Mouse (Mus musculus): ENCODE measurements at regions not wholly inside any gene's neighbourhood (a gene's known extent, or its start where the extent isn't known, plus 50 kb on each side); places are given as distances from the start of the nearest gene placed in this dataset.

GRCm38 (mm10) chr16:55738741-55739140, 100.0 kb downstream of the Nfkbiz start:
- no peak overlapping the region for H3K4me3 ChIP-seq
- no peak overlapping the region for H3K27ac ChIP-seq (replicated peaks)
- no peak overlapping the region for H3K9ac ChIP-seq
- peaks cover 4% of the 10 kb centered on the region; the same call in 1 of the 2 replicates for H3K4me1 ChIP-seq
- H3K9me3 ChIP-seq: no peaks in the 10 kb centered on the region
- no peak for ATAC-seq (ENCODE audit: extremely low read depth, insufficient number of reproducible peaks, low FRiP score, low TSS enrichment)
- H3K36me3 ChIP-seq: no peaks in the 10 kb centered on the region
- no peaks in the 10 kb centered on the region for H3K27me3 ChIP-seq (replicated peaks)
- 82% methylated on average over 4 of the region's 4 CpGs for WGBS
- H3K4me2 ChIP-seq: no peak overlapping the region

- no peaks in the 10 kb centered on the region for H3K9me3 ChIP-seq
- WGBS: 72% methylated on average over 7 of the region's 7 CpGs
Observed at GRCm38 (mm10) chr16:55735476-55735968, 103.2 kb downstream of the Nfkbiz start.

GRCm38 (mm10) chr16:55734301-55734700, 104.4 kb downstream of the Nfkbiz start:
- H3K4me2 ChIP-seq: no peak overlapping the region
- no peak for ATAC-seq (ENCODE audit: extremely low read depth, insufficient number of reproducible peaks, low FRiP score, low TSS enrichment)
- no peak overlapping the region for H3K9ac ChIP-seq
- H3K9me3 ChIP-seq: no peaks in the 10 kb centered on the region
- H3K4me3 ChIP-seq: no peak overlapping the region
- H3K27me3 ChIP-seq (replicated peaks): no peaks in the 10 kb centered on the region
- peaks cover 5% of the 10 kb centered on the region; the same call in 1 of the 2 replicates for H3K4me1 ChIP-seq
- no peak overlapping the region for H3K27ac ChIP-seq (replicated peaks)
- H3K36me3 ChIP-seq: no peaks in the 10 kb centered on the region
- WGBS: 63% methylated on average over 11 of the region's 11 CpGs

More at GRCm38 (mm10) chr16:55735476-55735968, 103.2 kb downstream of the Nfkbiz start:
- Histone ChIP-seq H3K4me1 (peaks cover 5% of the 10 kb centered on the region; the same call in 1 of the 2 replicates), H3K4me2 (no peak overlapping the region), H3K27me3 (replicated peaks) (no peaks in the 10 kb centered on the region), H3K36me3 (no peaks in the 10 kb centered on the region), H3K27ac (replicated peaks) (no peak overlapping the region), H3K4me3 (no peak overlapping the region), H3K9ac (no peak overlapping the region)
- ATAC-seq (ENCODE audit: extremely low read depth, insufficient number of reproducible peaks, low FRiP score, low TSS enrichment): no peak

GRCm38 (mm10) chr16:55733751-55734150, 104.9 kb downstream of the Nfkbiz start:
- Histone ChIP-seq H3K27ac (replicated peaks) (no peak overlapping the region), H3K4me3 (no peak overlapping the region), H3K36me3 (no peaks in the 10 kb centered on the region), H3K9ac (no peak overlapping the region), H3K27me3 (replicated peaks) (no peaks in the 10 kb centered on the region), H3K4me1 (peaks cover 5% of the 10 kb centered on the region; the same call in 1 of the 2 replicates), H3K9me3 (no peaks in the 10 kb centered on the region), H3K4me2 (no peak overlapping the region)
- 32% methylated on average over 4 of the region's 4 CpGs for WGBS
- no peak for ATAC-seq (ENCODE audit: extremely low read depth, insufficient number of reproducible peaks, low FRiP score, low TSS enrichment)

GRCm38 (mm10) chr16:55731003-55731402, 107.7 kb downstream of the Nfkbiz start:
- Histone ChIP-seq H3K27ac (replicated peaks) (no peak overlapping the region), H3K9me3 (no peaks in the 10 kb centered on the region), H3K4me1 (peaks cover 5% of the 10 kb centered on the region; the same call in 1 of the 2 replicates), H3K36me3 (no peaks in the 10 kb centered on the region), H3K9ac (no peak overlapping the region), H3K4me3 (no peak overlapping the region), H3K4me2 (no peak overlapping the region), H3K27me3 (replicated peaks) (no peaks in the 10 kb centered on the region)
- 57% methylated on average over 8 of the region's 8 CpGs for WGBS
- ATAC-seq (ENCODE audit: extremely low read depth, insufficient number of reproducible peaks, low FRiP score, low TSS enrichment): no peak

GRCm38 (mm10) chr16:55726538-55726937, 112.2 kb downstream of the Nfkbiz start:
- no peak for ATAC-seq (ENCODE audit: extremely low read depth, insufficient number of reproducible peaks, low FRiP score, low TSS enrichment)
- no peak overlapping the region for H3K4me2 ChIP-seq
- H3K36me3 ChIP-seq: no peaks in the 10 kb centered on the region
- H3K27me3 ChIP-seq (replicated peaks): no peaks in the 10 kb centered on the region
- 65% methylated on average over 3 of the region's 3 CpGs for WGBS
- H3K4me3 ChIP-seq: no peak overlapping the region
- no peak overlapping the region for H3K9ac ChIP-seq
- no peak overlapping the region for H3K27ac ChIP-seq (replicated peaks)
- H3K4me1 ChIP-seq: no peaks in the 10 kb centered on the region
- H3K9me3 ChIP-seq: no peaks in the 10 kb centered on the region

GRCm38 (mm10) chr16:55720430-55720829, 118.3 kb downstream of the Nfkbiz start:
- Histone ChIP-seq H3K9me3 (no peaks in the 10 kb centered on the region), H3K4me1 (no peaks in the 10 kb centered on the region), H3K27ac (replicated peaks) (no peak overlapping the region), H3K36me3 (no peaks in the 10 kb centered on the region), H3K4me3 (no peak overlapping the region), H3K4me2 (no peak overlapping the region), H3K27me3 (replicated peaks) (no peaks in the 10 kb centered on the region), H3K9ac (no peak overlapping the region)
- ATAC-seq (ENCODE audit: extremely low read depth, insufficient number of reproducible peaks, low FRiP score, low TSS enrichment): no peak
- WGBS: 21% methylated on average over 3 of the region's 3 CpGs

GRCm38 (mm10) chr16:55710017-55710416, 128.7 kb downstream of the Nfkbiz start:
- H3K27me3 ChIP-seq (replicated peaks): no peaks in the 10 kb centered on the region
- no peak overlapping the region for H3K27ac ChIP-seq (replicated peaks)
- no peak for ATAC-seq (ENCODE audit: extremely low read depth, insufficient number of reproducible peaks, low FRiP score, low TSS enrichment)
- H3K9me3 ChIP-seq: 0 out of 2 replicates have a peak, but pooled peaks cover 4% of the 10 kb centered on the region
- H3K4me1 ChIP-seq: no peaks in the 10 kb centered on the region
- 54% methylated on average over 3 of the region's 3 CpGs for WGBS
- H3K36me3 ChIP-seq: no peaks in the 10 kb centered on the region
- no peak overlapping the region for H3K9ac ChIP-seq
- H3K4me2 ChIP-seq: no peak overlapping the region
- H3K4me3 ChIP-seq: no peak overlapping the region

GRCm38 (mm10) chr16:55706502-55706901, 132.2 kb downstream of the Nfkbiz start:
- H3K27me3 ChIP-seq (replicated peaks): no peaks in the 10 kb centered on the region
- no peaks in the 10 kb centered on the region for H3K4me1 ChIP-seq
- no peak overlapping the region for H3K27ac ChIP-seq (replicated peaks)
- 0 out of 2 replicates have a peak, but pooled peaks cover 4% of the 10 kb centered on the region for H3K9me3 ChIP-seq
- ATAC-seq (ENCODE audit: extremely low read depth, insufficient number of reproducible peaks, low FRiP score, low TSS enrichment): no peak
- H3K36me3 ChIP-seq: no peaks in the 10 kb centered on the region
- H3K4me2 ChIP-seq: no peak overlapping the region
- H3K4me3 ChIP-seq: no peak overlapping the region
- H3K9ac ChIP-seq: no peak overlapping the region

GRCm38 (mm10) chr16:55698489-55698892, 140.2 kb downstream of the Nfkbiz start:
- Histone ChIP-seq H3K4me2 (no peak overlapping the region), H3K9ac (no peak overlapping the region), H3K4me3 (no peak overlapping the region), H3K27me3 (replicated peaks) (no peaks in the 10 kb centered on the region), H3K4me1 (no peaks in the 10 kb centered on the region), H3K36me3 (no peaks in the 10 kb centered on the region), H3K27ac (replicated peaks) (no peak overlapping the region), H3K9me3 (no peaks in the 10 kb centered on the region)
- 64% methylated on average over 3 of the region's 3 CpGs for WGBS
- no peak for ATAC-seq (ENCODE audit: extremely low read depth, insufficient number of reproducible peaks, low FRiP score, low TSS enrichment)

- H3K27ac ChIP-seq (replicated peaks): no peak overlapping the region
- no peak for ATAC-seq (ENCODE audit: extremely low read depth, insufficient number of reproducible peaks, low FRiP score, low TSS enrichment)
- H3K4me1 ChIP-seq: no peaks in the 10 kb centered on the region
- H3K4me3 ChIP-seq: no peak overlapping the region
- H3K9me3 ChIP-seq: no peaks in the 10 kb centered on the region
- H3K4me2 ChIP-seq: no peak overlapping the region
- no peak overlapping the region for H3K9ac ChIP-seq
- WGBS: 75% methylated on average over 2 of the region's 2 CpGs
- H3K27me3 ChIP-seq (replicated peaks): no peaks in the 10 kb centered on the region
- H3K36me3 ChIP-seq: no peaks in the 10 kb centered on the region
Observed at GRCm38 (mm10) chr16:55691069-55691468, 147.6 kb downstream of the Nfkbiz start.

- no peak overlapping the region for H3K4me3 ChIP-seq
- no peak overlapping the region for H3K4me2 ChIP-seq
- no peaks in the 10 kb centered on the region for H3K27me3 ChIP-seq (replicated peaks)
- no peak overlapping the region for H3K9ac ChIP-seq
- H3K4me1 ChIP-seq: no peaks in the 10 kb centered on the region
- no peaks in the 10 kb centered on the region for H3K36me3 ChIP-seq
- no peaks in the 10 kb centered on the region for H3K9me3 ChIP-seq
- H3K27ac ChIP-seq (replicated peaks): no peak overlapping the region
- ATAC-seq (ENCODE audit: extremely low read depth, insufficient number of reproducible peaks, low FRiP score, low TSS enrichment): no peak
- WGBS: 65% methylated on average over 1 of the region's 1 CpGs
Observed at GRCm38 (mm10) chr16:55663946-55664345, 174.8 kb downstream of the Nfkbiz start.
